Mouse (Mus musculus) heart, embryonic 12.5 days (tissue): ENCODE data around the gene Fam163b. TPM values are rescaled to one million over a fixed set of nuclear protein-coding genes. Genes with fewer than 3 reads are reported as not detected.

Experiments used
- ATAC-seq: fragments of 200-750 bp; cut with Nextera tagmentation; 2 replicates; pipeline ENCODE4 v1.8.0; 2017; ENCODE audit warnings: moderate TSS enrichment, moderate library complexity; ENCODE audit not compliant: insufficient number of reproducible peaks, low FRiP score
- H3K27ac ChIP-seq: fragments of 300-500 bp; sonication (generic); 2 replicates; pipeline ENCODE4 v1.5.1; 2016; ENCODE audit warnings: mild to moderate bottlenecking, moderate library complexity; ENCODE audit not compliant: poor library complexity, severe bottlenecking
- H3K27me3 ChIP-seq: fragments of 300-500 bp; sonication (generic); replicated peaks from 2 replicates; pipeline ENCODE4 v1.6.1; 2016; ENCODE audit warnings: mild to moderate bottlenecking, moderate library complexity
- H3K36me3 ChIP-seq: fragments of 300-500 bp; sonication (generic); 2 replicates; pipeline ENCODE4 v1.6.1; 2016; ENCODE audit warnings: mild to moderate bottlenecking, moderate library complexity
- H3K4me1 ChIP-seq: fragments of 300-500 bp; sonication (generic); replicated peaks from 2 replicates; pipeline ENCODE4 v1.6.1; 2016; ENCODE audit warnings: mild to moderate bottlenecking
- H3K4me2 ChIP-seq: fragments of 300-500 bp; sonication (generic); 2 replicates; pipeline ENCODE4 v1.6.1; 2016; ENCODE audit warnings: mild to moderate bottlenecking, moderate library complexity
- H3K4me3 ChIP-seq: fragments of 300-500 bp; sonication (generic); 2 replicates; pipeline ENCODE4 v1.5.1; 2016; ENCODE audit warnings: mild to moderate bottlenecking
- H3K9ac ChIP-seq: fragments of 300-500 bp; sonication (generic); 2 replicates; pipeline ENCODE4 v1.6.1; 2016; ENCODE audit warnings: mild to moderate bottlenecking, moderate library complexity
- H3K9me3 ChIP-seq: fragments of 300-500 bp; sonication (generic); replicated peaks from 2 replicates; pipeline ENCODE4 v1.6.1; 2016; ENCODE audit warnings: mild to moderate bottlenecking, moderate library complexity
- WGBS: fragments of 180-500 bp; shearing (Covaris S2); methylation state at CpG from one replicate; pipeline ENCODE4 v1.1.7; 2016; 5-methylcytosine and 5-hydroxymethylcytosine counted together
- polyA plus RNA-seq: library from polyadenylated mRNA; unstranded; fragments of >200 nt; fragmentation: Nextera tagmentation; extraction: Ambion mirVana; gene quantifications from 2 replicates; pipeline ENCODE4 v1.2.1, GENCODE M21; 2016

Fam163b gene
- polyA plus RNA-seq, 1 experiment from 2014 or later, result 0.56 TPM

GRCm38 (mm10) chr2:27109052-27109451, 33.2 kb downstream of the Fam163b start:
- Histone ChIP-seq H3K4me1 (peaks cover 8% of the 10 kb centered on the region), H3K27me3 (peaks cover 34% of the 10 kb centered on the region), H3K27ac (no peak overlapping the region), H3K9ac (no peak overlapping the region), H3K36me3 (peaks cover 17% of the 10 kb centered on the region), H3K4me3 (no peak overlapping the region), H3K4me2 (no peak overlapping the region), H3K9me3 (no peaks in the 10 kb centered on the region)
- ATAC-seq, result no peak
- 85% methylated on average over 5 of the region's 5 CpGs for WGBS

GRCm38 (mm10) chr2:27108144-27108543, 34.1 kb downstream of the Fam163b start:
- no peaks in the 10 kb centered on the region for H3K9me3 ChIP-seq
- no peak overlapping the region for H3K27ac ChIP-seq
- peaks cover 34% of the 10 kb centered on the region for H3K27me3 ChIP-seq
- H3K36me3 ChIP-seq, result peaks cover 17% of the 10 kb centered on the region
- no peak overlapping the region for H3K4me2 ChIP-seq
- H3K4me1 ChIP-seq, result peaks cover 15% of the 10 kb centered on the region
- H3K9ac ChIP-seq, result no peak overlapping the region
- H3K4me3 ChIP-seq, result no peak overlapping the region
- WGBS, result 68% methylated on average over 2 of the region's 2 CpGs
- no peak for ATAC-seq

GRCm38 (mm10) chr2:27106816-27107215, 35.5 kb downstream of the Fam163b start:
- H3K4me3 ChIP-seq, result no peak overlapping the region
- peaks cover 31% of the 10 kb centered on the region for H3K27me3 ChIP-seq
- no peak overlapping the region for H3K27ac ChIP-seq
- no peak for ATAC-seq
- 70% methylated on average over 3 of the region's 3 CpGs for WGBS
- no peak overlapping the region for H3K9ac ChIP-seq
- H3K36me3 ChIP-seq, result peaks cover 24% of the 10 kb centered on the region
- peaks cover 15% of the 10 kb centered on the region for H3K4me1 ChIP-seq
- no peaks in the 10 kb centered on the region for H3K9me3 ChIP-seq
- no peak overlapping the region for H3K4me2 ChIP-seq

- no peak overlapping the region for H3K4me2 ChIP-seq
- WGBS, result 47% methylated on average over 7 of the region's 7 CpGs
- peaks cover 23% of the 10 kb centered on the region for H3K4me1 ChIP-seq
- peak overlapping the region; percentile 11; the same call in 1 of the 2 replicates for H3K9ac ChIP-seq
- H3K4me3 ChIP-seq, result no peak overlapping the region
- no peaks in the 10 kb centered on the region for H3K9me3 ChIP-seq
- peaks cover 24% of the 10 kb centered on the region for H3K27me3 ChIP-seq
- no peak overlapping the region for H3K27ac ChIP-seq
- peaks cover 11% of the 10 kb centered on the region for H3K36me3 ChIP-seq
- no peak for ATAC-seq
These were observed 38.7 kb downstream of the Fam163b start for GRCm38 (mm10) chr2:27103554-27103953.

GRCm38 (mm10) chr2:27097776-27098175, 44.5 kb downstream of the Fam163b start:
- H3K4me2 ChIP-seq, result no peak overlapping the region
- H3K9ac ChIP-seq, result no peak overlapping the region
- peaks cover 3% of the 10 kb centered on the region; the same call in 1 of the 2 replicates for H3K36me3 ChIP-seq
- peak overlapping the region; percentile 74 for H3K27ac ChIP-seq
- WGBS, result 3% methylated on average over 6 of the region's 6 CpGs
- no peaks in the 10 kb centered on the region for H3K27me3 ChIP-seq
- H3K9me3 ChIP-seq, result no peaks in the 10 kb centered on the region
- peak; percentile 82 for ATAC-seq
- H3K4me3 ChIP-seq, result no peak overlapping the region
- peaks cover 42% of the 10 kb centered on the region for H3K4me1 ChIP-seq

GRCm38 (mm10) chr2:27097241-27097656, 45.0 kb downstream of the Fam163b start:
- no peak overlapping the region for H3K4me2 ChIP-seq
- peaks cover 42% of the 10 kb centered on the region for H3K4me1 ChIP-seq
- no peak overlapping the region for H3K4me3 ChIP-seq
- no peaks in the 10 kb centered on the region for H3K9me3 ChIP-seq
- no peaks in the 10 kb centered on the region for H3K27me3 ChIP-seq
- H3K9ac ChIP-seq, result no peak overlapping the region
- peak overlapping the region; percentile 74 for H3K27ac ChIP-seq
- ATAC-seq, result no peak
- no peaks in the 10 kb centered on the region for H3K36me3 ChIP-seq
- 17% methylated on average over 6 of the region's 6 CpGs for WGBS

GRCm38 (mm10) chr2:27096341-27096981, 45.8 kb downstream of the Fam163b start:
- Histone ChIP-seq H3K27ac (peak overlapping the region; percentile 74), H3K4me3 (no peak overlapping the region), H3K27me3 (no peaks in the 10 kb centered on the region), H3K4me1 (peaks cover 42% of the 10 kb centered on the region), H3K36me3 (no peaks in the 10 kb centered on the region), H3K9me3 (no peaks in the 10 kb centered on the region), H3K4me2 (peak overlapping the region; percentile 28; the same call in 1 of the 2 replicates), H3K9ac (no peak overlapping the region)
- 0 out of 2 replicates have a peak, but pooled peaks have one; percentile 6 for ATAC-seq
- WGBS, result 21% methylated on average over 13 of the region's 13 CpGs

- Histone ChIP-seq H3K27ac (peak overlapping the region; percentile 74; the same call in 1 of the 2 replicates), H3K4me3 (no peak overlapping the region), H3K4me1 (peaks cover 38% of the 10 kb centered on the region), H3K9me3 (no peaks in the 10 kb centered on the region), H3K27me3 (no peaks in the 10 kb centered on the region), H3K36me3 (no peaks in the 10 kb centered on the region), H3K9ac (no peak overlapping the region), H3K4me2 (no peak overlapping the region)
- WGBS, result 90% methylated on average over 7 of the region's 7 CpGs
- no peak for ATAC-seq
These were observed 47.1 kb downstream of the Fam163b start for GRCm38 (mm10) chr2:27095178-27095577.

- ATAC-seq, result no peak
- H3K27me3 ChIP-seq, result no peaks in the 10 kb centered on the region
- no peak overlapping the region for H3K27ac ChIP-seq
- H3K36me3 ChIP-seq, result peaks cover 5% of the 10 kb centered on the region; the same call in 1 of the 2 replicates
- H3K4me1 ChIP-seq, result peaks cover 51% of the 10 kb centered on the region
- 61% methylated on average over 1 of the region's 1 CpGs for WGBS
- no peak overlapping the region for H3K4me3 ChIP-seq
- no peaks in the 10 kb centered on the region for H3K9me3 ChIP-seq
- H3K4me2 ChIP-seq, result no peak overlapping the region
- H3K9ac ChIP-seq, result no peak overlapping the region
These were observed 53.1 kb downstream of the Fam163b start for GRCm38 (mm10) chr2:27089238-27089637.

GRCm38 (mm10) chr2:27088700-27089099, 53.6 kb downstream of the Fam163b start:
- H3K4me2 ChIP-seq, result no peak overlapping the region
- H3K27ac ChIP-seq, result no peak overlapping the region; the same call in 1 of the 2 replicates
- peaks cover 5% of the 10 kb centered on the region; the same call in 1 of the 2 replicates for H3K36me3 ChIP-seq
- no peaks in the 10 kb centered on the region for H3K9me3 ChIP-seq
- H3K4me1 ChIP-seq, result peaks cover 57% of the 10 kb centered on the region
- 64% methylated on average over 5 of the region's 5 CpGs for WGBS
- no peaks in the 10 kb centered on the region for H3K27me3 ChIP-seq
- ATAC-seq, result no peak
- no peak overlapping the region for H3K9ac ChIP-seq
- no peak overlapping the region for H3K4me3 ChIP-seq

- ATAC-seq, result peak; percentile 55; the same call in 1 of the 2 replicates
- Histone ChIP-seq H3K4me1 (peaks cover 57% of the 10 kb centered on the region), H3K4me3 (no peak overlapping the region), H3K36me3 (peaks cover 5% of the 10 kb centered on the region; the same call in 1 of the 2 replicates), H3K27ac (peak overlapping the region; percentile 48), H3K9ac (no peak overlapping the region), H3K9me3 (no peaks in the 10 kb centered on the region), H3K4me2 (no peak overlapping the region), H3K27me3 (no peaks in the 10 kb centered on the region)
- WGBS, result 55% methylated on average over 18 of the region's 18 CpGs
These were observed 54.1 kb downstream of the Fam163b start for GRCm38 (mm10) chr2:27088071-27088644.
